Mouse (Mus musculus): ENCODE measurements around the gene Il21.

GRCm38 (mm10) chr3:37173285-37173684, 59.2 kb downstream of the Il21 start:
- TF ChIP-seq POLR2AphosphoS2 (IDR thresholded peaks at IDR 0.05; ENCODE audit: low read depth, low read length) (no peak), EP300 (IDR thresholded peaks at IDR 0.05; ENCODE audit: low read length) (no peak), CTCF (conservative IDR thresholded peaks at IDR 0.05 in 1 of 2, IDR thresholded peaks at IDR 0.05 in 1 of 2; ENCODE audit: low read depth in 2 of 2, low read length in 2 of 2) (no peak)
